Mouse (Mus musculus) cerebellum, adult 2 months (tissue): Measurements from ENCODE around the gene Tnrc6b.

Experiments used
- CTCF ChIP-seq: fragments of 200-500 bp; IDR thresholded peaks from 2 replicates; pipeline ENCODE4 v1.5.1; 2011; ENCODE audit warnings: low read depth, mild to moderate bottlenecking, control low read depth, low read length, moderate library complexity, borderline replicate concordance; ENCODE audit not compliant: insufficient read depth
- POLR2A ChIP-seq: fragments of 200-500 bp; IDR thresholded peaks from 2 replicates; pipeline ENCODE4 v1.6.1; 2011; ENCODE audit warnings: low read length, control low read depth, borderline replicate concordance; ENCODE audit not compliant: insufficient read depth

DNA sequence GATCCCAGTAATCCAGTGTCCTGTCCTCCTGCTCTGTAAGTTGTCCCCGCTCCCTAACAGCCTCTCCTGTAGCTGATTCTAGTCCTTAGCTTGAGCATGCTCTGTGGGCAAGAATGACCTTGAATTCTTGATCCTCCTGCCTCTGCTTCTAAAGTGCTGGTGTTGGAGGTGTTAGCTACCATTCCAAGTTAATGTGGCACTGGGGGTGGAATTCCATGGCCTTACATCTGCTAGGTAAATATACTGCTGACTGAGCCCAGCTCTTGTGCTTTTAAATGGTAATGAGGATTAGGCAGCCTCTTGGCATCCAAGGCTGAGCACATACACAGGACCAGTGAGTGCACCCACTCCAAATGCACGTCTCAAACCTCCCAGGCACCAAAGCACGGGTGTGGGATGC lies 243.7 kb downstream of the Tnrc6b start:
- TF ChIP-seq POLR2A (no peak), CTCF (no peak)
